Mouse (Mus musculus) gastrocnemius, postnatal 36 days (tissue): ENCODE results near the gene F2r. TPM values are rescaled to one million over a fixed set of nuclear protein-coding genes. Genes with fewer than 3 reads are reported as not detected.
A peak's percentile ranks its signal among the peaks of the same experiment; 100 is the strongest.

Source experiments
- DNase-seq, 2 experiments: peaks; one replicate each; pipeline ENCODE4 v3.0.0; 2022
- intact Hi-C: fragments of 180-260 bp; cut with DNase I; formaldehyde crosslinking; loops from one replicate; pipeline ENCODE4 v1.15.1; 2025
- total RNA-seq, 2 experiments: library from RNA; stranded (reverse); gene quantifications; 2 replicates each; pipeline ENCODE4 v1.2.3; 2021

Gene F2r
- total RNA-seq, 2 experiments from 2014 or later: 6.2 to 7.4 TPM

DNA sequence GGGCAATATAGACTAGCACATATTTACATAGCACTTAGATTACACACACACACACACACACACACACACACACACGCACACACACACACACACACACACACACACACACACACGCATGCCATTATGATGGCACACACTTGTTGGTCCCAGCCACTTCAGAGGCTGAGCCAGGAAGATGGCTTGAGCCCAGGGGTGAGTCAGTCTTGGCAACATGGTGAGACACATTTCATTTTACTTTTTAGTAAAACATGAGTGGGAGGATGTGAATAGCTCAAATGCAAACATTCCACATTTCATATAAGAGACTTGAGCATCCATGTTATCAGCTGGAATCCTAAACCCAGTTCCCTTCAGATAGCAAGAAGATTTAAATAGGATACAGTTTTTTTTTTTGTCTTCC is 15.1 kb upstream of the F2r start:
- intact Hi-C loops: no loop called here
- peak in 1 of 2 experiments; percentile 50 for DNase-seq

DNA sequence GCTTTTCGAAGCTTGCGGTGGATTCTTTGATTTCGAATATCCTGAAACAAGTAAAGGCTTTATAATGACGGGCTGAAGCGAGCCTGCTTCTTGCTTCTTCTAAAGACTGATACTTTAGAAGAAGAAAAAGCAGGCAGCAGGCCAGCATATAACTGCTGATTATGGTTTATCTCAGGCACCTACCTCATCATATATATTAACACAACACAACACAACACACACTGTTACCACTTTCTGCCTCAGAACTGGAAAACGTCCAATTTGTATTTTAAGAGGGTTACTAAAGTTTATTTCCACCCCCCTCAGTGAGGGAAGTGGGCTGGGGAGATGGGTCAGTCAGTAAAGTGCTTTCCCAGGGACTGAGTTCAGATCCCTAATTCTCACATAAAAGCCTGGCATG is 13.9 kb upstream of the F2r start:
- no peak for DNase-seq
- intact Hi-C loops: no loop called here

DNA sequence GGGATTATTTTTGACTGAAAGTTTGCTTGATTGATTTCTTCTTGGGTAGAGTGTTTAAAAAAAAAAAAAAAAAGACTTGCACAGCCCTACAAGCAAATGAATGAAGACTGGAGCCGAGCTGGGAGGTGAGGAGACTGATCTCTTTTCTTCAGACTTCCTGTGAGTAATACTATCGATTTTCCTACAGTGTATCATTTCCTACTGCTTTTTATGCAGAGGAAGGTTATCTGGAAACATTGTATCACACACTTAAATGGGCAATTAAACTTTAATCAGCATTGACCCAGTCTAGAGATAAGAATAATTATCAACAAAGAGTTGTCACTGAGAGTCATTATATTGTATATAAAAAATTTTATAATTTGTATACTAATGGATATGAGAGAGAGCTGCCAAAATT is 12.5 kb upstream of the F2r start:
- DNase-seq: no peak
- intact Hi-C loops: no loop called here

DNA sequence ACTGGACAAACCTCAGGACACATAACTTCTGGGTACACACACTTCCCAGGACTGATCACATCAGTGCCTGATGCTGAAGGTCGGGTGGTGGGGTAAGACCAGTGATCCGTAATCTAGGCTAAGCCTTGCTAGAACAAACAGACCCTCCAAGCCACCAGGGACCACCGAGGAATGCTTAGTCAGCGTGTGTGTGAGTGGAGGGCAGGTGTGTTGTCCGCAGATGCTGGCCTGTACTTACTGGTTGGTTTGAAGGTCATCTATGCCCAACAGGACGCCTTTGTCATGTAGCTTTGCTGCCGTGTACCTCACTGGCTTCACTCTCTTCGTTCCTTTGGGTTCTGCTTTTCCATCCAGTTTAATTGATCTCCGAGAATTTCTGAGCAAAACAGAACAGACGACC is 11.5 kb upstream of the F2r start:
- DNase-seq: no peak
- intact Hi-C loops: no loop called here

DNA sequence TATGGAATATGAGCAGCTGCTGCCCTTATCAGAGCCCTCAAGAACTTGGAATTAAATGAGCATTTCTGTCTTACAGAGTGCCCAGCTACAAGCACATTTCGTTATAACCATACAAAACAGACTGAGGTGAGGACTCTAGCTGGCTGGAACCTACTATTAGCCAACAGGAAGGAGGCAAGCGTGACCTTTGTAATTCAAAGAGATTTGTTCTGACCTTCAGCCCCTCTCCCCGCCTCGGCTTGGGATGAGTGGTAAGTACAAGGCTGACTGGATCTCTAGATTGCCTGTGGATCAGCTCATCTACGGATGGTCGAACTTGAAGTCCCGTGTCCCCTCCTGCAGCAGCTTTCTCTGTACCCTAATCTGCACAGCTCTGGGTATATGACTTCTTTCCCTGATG is 8.4 kb upstream of the F2r start:
- DNase-seq: no peak
- intact Hi-C loops: no loop called here

DNA sequence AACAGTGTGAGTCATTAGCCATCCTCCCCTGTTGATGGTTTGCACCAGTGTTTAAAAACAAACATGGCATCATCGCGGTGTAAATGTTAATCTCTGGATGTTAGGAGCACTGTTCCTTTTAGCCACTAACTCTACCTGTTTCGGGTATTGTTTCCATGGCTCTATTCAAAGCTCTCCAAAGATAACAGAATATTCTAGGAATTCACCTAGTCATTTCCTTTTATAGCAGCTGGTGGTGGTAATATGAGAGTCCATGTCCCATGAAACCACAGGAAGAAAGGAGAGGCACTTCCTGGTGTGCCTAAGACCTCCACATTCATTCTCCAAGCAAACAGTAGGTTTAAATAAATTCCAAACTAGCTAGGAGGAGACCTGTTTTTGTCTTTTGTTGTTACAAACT is 4.8 kb upstream of the F2r start:
- intact Hi-C loops: no loop called here
- no peak for DNase-seq

DNA sequence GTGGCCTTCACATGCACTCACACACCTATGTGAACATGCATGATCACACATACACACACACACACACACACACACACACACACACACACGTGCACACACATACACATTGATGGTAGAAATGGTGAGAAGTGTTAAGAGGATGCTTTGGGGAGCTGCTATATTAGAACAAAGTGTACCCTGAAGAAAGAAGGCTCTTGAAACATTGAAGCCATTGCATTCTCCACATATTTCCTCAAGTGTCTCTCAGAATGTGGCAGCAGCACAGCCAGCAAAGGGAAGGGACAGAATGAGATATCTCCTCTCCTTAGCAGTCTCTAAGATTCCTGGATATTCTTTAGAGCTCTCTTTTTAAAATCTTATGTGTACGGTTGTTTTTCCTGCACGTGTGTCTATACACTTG is 3.3 kb upstream of the F2r start:
- intact Hi-C loops: no loop called here

DNA sequence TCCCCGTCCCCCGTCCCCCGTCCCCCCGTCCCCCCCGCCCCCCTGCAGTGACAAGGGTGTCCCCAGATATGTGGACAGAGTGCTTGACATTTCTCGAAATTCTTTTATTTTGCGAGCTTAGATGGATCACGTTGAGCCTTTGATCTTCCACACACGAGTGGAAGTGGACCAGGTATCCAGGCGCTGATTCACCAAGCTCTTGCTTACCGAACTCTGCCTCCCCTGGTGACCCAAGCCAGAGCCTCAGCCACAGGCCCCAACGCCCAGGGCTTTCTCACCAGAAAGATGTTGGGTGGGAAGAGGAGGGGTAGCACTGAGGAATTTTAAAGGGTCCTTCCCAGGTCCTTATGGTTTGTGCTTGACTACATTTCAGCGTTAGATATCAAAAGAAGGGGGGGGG is 572 bp upstream of the F2r start:
- no peak for DNase-seq
- intact Hi-C loops: no loop called here

More for the DNA sequence above, 3.3 kb upstream of the F2r start:
- DNase-seq: no peak

DNA sequence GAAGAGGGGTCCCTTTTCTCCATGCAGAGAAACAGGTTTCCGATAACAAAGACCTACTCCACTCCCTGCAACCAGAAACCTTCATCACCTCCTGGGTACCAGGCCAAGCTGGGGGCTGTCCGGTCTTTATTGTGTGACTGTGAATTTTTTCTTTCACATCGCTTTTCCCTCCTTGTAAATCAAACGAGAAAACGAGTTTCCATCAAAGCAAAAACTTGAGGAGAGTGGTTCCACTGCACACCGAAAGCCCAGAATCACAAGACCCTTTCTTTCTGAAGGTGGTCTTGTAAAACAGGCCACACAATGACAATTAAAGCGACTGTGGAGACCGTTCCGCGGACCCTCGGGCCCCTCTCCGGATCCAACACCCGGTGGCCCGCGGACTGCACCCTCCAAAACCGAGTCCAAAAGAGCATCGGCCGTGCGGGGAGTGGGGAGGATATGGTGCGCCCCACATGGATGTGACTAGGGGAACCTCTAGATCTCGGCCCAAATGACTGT is 566 bp downstream of the F2r start:
- intact Hi-C loops: no loop called here
- DNase-seq: no peak

DNA sequence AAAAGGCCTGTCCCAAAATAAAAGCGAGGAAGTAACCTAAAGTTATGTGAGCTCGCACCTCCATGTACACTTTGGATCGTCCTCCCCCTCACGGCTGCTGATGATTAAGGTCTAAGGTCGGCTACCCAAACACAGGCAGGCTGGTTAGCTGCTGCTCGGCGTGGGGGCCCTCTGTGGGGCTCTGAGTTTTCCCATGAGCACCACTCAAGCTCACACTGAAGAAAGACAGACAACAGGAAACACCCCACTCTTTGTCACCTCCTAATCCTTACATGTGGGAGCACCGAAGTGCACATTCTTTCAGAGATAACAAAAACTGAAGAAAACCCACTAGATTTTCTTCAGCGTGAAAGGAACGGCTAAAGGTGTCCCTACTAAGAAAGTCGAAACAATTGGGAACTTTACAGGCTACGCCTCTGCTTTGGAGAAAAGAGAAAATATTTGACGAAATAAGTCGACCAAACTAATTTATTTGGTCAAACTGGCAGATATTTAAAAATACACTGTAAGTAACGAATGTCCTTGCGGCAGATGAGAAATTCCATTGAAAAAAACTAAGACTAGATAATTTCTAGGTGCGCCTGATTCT is 1.1 kb downstream of the F2r start:
- intact Hi-C loops: no loop called here
- no peak for DNase-seq

DNA sequence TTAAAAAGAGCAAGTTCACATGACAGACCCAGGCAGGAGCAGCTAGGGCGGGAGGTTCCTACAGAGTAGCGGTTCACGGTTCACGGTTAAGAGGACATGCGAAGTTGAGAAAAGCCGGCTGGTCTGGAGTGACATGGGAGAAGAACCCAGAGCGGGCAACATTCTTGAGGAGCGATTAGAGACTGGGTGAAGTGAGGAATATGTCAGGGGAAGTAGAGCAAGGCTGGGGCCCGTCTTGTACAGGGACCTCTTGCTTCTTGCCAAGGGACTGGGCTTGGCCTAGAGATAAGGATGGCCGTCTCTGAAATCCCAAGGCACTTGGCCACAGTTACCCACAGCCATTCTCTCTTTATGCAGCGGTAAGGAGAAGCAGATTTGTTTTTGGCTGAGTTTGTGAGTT is 1.8 kb downstream of the F2r start:
- no peak for DNase-seq
- intact Hi-C loops: no loop called here

DNA sequence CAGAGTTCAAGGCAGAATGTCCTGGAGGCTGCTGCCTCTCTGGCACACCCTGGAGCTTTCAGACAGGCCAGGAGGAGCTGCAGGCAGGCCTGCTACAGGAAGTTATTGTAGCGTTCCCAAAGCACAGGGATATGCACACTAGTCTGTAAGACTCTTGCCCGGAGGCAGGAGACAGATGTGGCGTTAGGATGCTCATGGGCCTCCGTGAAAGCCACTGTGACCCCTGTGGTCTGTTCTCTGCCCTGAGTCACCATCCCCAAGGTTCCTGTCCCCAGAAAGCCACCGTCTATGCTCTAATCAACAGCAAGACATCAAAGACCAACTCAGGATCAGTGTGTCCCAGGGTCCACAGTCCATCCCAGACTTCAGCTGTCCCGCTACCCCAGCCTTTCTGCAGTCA is 3.5 kb downstream of the F2r start:
- intact Hi-C loops: no loop called here
- DNase-seq: no peak

DNA sequence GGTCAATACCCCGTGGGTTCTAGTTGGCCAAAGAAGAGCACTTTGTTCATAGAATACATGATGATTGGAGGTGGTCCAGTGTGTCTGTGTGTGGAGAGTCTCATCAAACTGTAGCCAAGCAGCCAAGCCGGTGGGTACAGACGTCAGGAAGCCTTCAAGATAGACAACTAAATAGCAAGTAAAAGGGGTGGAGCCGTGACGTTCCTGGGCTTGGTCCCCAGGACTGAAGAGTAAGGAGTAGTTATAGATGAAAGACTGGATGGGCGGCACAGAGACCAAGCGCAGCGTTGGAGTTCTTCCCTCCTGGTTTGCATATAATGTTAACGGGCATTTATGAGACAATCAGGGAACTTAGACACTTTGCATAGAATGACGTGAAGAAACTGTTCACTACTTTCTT is 6.0 kb downstream of the F2r start:
- no peak for DNase-seq
- intact Hi-C loops: no loop called here

DNA sequence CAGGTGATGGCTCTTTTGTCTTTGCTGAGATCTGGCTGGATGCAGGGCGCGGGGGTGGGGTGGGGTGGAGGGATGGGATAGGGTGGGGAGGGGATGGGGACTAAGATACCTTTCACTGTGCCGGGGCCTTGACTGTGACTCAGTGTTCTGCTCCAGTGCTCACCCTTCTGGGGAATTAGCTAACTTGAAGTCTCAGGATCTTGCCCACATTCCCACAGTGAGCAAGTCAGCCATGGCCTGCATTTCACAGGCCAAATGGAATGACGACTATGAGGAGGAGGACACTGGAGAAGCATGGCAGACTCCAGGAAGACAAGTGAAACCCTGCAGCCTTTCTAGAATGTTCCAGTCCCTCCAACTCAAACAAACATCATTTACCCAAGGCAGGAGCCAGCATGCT is 6.5 kb downstream of the F2r start:
- DNase-seq: no peak
- intact Hi-C loops: no loop called here

DNA sequence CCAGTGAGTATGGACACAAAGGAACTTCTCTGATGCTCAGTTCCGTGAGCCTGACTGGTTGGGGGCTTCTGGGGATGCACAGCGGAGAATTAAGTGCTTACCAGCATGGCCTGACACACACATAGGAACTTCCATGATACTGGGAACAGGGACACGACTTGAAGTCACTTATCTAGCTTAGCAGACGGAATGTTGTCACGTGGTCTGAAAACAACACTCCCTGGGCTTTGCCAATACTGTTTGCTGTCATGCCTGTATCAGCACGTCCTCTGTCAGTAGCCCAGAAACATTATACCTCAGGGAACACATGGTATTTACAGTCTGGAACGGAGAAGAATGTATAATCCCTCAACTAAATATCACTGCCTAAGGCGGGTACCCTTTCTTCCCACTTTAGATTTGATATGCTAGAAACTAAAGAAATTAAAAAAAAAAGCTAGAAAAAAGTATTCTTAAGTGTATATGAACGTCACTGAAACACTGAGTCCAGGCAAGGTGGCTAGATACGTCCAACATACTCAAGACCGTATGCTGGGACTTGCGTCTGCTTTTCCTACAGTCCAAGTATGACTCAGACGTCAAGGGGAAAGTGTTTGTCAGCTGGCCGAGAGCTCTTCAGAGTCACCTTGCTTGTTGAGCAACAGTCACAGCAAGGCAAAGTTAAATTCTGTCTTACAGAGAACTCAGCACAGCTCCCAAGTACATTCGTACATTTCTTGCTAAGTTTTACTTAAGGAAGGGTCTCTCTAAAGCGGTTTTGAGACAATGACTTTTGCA is 7.3 kb downstream of the F2r start:
- intact Hi-C loops: no loop called here
- DNase-seq: no peak

DNA sequence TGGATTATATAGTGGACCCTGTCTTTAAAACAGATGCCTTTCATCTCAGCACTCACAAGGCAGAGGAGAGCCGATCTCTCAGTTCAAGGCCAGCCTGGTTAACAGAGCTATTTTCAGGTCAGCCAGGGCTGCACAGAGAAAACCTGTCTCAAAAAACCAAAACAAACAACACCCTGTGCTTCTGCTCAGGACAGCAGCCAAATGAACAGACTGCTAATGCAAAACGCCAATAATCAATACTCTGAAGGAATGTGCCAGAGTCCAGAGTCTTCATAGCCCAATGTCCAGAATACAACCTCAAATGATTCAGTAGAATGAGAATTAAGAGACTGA is 9.2 kb downstream of the F2r start:
- intact Hi-C loops: no loop called here
- no peak for DNase-seq

DNA sequence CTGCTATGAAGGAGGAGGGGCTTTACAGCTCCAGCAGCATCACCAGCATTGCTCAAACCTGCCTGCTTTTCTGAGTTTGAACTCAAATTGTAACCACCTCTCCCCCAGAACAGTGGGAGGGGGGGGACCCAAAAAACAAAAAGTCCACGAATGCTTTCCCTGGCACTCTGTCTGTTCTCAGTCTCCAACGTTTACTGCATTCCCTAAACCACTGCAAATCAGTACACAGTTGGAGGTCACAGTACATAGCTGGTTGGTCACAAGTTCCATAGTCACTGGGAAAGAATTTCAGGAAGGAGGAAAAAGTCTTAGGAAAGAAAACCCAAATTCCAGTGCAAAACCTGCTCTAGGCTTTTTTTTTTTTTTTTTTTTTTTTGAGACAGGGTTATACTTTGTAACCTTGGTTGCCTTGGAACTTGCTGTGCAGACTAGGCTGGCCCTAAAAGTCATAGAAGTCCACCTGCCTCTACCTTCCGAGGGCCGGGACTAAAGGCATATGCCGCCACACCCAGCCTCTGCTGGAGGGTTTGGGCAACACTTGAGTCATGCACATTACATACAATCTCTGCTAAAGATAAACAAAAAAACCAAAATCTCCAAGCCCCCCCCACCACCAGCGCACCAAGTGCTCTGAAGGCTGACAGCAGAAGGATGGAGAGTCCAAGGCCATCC is 9.7 kb downstream of the F2r start:
- intact Hi-C loops: no loop called here
- DNase-seq: no peak

DNA sequence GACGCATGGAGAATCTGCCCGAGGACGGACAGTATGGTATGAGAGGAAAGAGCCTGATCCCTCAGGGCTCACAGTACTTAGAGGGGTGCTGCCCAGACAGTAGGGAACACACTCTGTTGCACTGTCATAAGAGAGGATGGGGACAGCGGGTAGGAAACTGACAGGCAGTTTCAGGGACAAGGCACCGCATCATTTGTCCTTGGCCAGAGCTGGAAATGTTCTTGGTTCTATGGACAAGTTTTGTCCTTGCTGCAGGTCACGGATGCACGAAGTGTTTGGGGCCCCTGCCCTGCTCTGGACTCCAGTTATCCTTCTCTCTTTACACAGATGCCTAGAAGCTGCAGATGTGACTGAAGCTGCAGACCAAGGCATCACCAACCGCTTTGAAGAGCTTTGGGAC is 11.3 kb downstream of the F2r start:
- intact Hi-C loops: no loop called here

DNA sequence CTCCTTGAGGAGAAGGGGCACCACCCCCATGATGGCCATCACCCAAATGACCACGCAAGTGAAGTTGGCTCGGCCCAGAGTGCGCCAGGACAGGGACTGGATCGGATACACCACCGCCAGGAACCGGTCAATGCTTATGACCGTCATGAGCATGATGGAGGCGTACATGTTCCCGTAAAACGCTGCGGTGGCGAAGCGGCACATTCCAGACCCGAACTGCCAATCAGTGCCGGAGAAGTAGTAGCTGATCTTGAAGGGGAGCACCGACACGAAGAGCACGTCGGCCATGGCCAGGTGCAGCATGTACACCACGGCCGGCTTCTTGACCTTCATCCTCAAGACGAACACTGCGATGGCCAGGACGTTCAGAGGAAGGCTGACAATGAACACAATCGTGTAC is 14.0 kb downstream of the F2r start:
- intact Hi-C loops: no loop called here
- no peak for DNase-seq

More for the DNA sequence above, 11.3 kb downstream of the F2r start:
- DNase-seq: no peak

DNA sequence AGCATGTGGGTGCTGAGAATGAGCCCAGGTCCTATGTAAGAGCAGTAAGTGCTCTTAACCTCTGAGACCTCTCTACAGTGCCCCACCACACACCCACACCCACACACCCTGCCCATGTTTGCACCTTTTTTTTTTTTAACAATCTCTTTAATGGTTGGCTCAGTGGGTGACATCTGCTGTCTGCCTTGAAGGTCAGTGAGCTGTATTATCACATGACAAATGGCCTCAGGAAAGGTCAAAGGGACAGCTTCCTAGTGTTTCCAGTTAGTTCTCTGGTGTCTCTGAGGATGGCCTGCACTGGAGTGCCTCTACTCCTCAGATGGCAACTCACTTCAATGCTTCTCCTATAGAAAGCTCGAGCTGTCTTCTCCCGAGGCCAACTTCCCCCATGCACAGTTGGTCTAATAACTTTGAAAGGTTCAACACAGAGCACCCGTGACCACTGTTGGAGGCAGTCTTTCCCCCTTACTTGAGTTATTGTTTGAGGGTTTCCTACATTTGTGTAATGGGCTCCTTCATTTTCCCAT is 18.4 kb downstream of the F2r start:
- DNase-seq: no peak
- intact Hi-C loops: no loop called here

DNA sequence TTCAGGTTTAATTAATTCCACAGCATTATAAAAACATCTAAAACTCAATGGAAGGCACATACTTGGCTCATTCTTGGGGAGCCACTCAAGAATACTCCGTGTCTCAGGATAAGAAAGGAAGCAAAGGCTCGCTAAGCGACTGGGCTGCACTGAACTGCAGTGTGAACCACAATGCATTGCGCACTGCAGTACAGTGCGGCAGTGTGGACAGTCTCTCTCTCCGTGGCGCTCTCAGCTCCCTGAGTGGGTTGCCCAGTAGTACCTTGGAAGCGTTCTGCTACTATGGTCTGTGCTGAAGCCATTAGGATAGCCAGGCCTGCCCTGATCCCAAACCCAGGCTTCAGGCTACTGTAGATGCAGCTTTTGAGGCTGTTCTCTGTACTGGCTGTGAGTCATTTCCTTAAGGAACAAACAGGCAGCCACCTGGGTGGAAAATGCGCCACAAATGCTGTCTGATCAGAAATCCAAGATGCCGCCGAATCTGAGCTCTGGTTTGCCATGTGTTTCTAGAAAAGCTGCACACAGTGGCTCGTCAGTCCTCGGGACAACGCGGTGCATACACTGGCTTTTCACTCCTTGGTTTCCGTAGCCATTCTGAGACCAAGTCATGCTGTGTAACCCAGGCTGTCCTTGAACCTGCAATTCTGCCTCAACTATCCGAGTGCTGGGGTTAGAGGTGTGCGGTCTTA is 19.9 kb downstream of the F2r start:
- intact Hi-C loops: no loop called here
- DNase-seq: no peak
